Mouse (Mus musculus): Measurements from ENCODE around the gene Pqlc2. TPM values are rescaled to one million over a fixed set of nuclear protein-coding genes. Genes with fewer than 3 reads are reported as not detected.

The Pqlc2 gene
- total RNA-seq, 2 experiments from 2014 or later, result 6.4 to 6.6 TPM

- intact Hi-C loops (cut with DNase I), result no loop called here
Measured at GRCm38 (mm10) chr4:139244766-139245165, 65.7 kb downstream of the Pqlc2 start.

GRCm38 (mm10) chr4:139244176-139244575, 66.3 kb downstream of the Pqlc2 start:
- intact Hi-C loops (cut with DNase I), result no loop called here
- no peak for DNase-seq (ENCODE audit: low spot score)

More at GRCm38 (mm10) chr4:139244766-139245165, 65.7 kb downstream of the Pqlc2 start:
- no peak for DNase-seq (ENCODE audit: low spot score)

Small RNA genes within 50 kb of the gene (microRNA-seq; reads per million reads assigned to microRNA genes)
- gene Gm24245 (not detected), gene Gm25732 (not detected)

Other genes with a start within 250 kb of the Pqlc2 start
- gene Htr6, start 235.1 kb downstream of the Pqlc2 start, total RNA-seq (2021), result not detected
- gene Nbl1, start 217.7 kb downstream of the Pqlc2 start, total RNA-seq (2021), result 10 to 100 TPM; 26.7 to 28.3 TPM
- 100 to 1,000 TPM; 782 to 827 TPM for gene Minos1, start 179.6 kb downstream of the Pqlc2 start, total RNA-seq (2021)
- 100 to 1,000 TPM; 415 to 449 TPM for gene Capzb, start 117.8 kb downstream of the Pqlc2 start, total RNA-seq (2021)
- gene Akr7a5, start within 50 bp of the Pqlc2 start, total RNA-seq (2021), result 10 to 100 TPM; 42.6 to 46.8 TPM
- gene Mrto4, start 41.9 kb upstream of the Pqlc2 start, total RNA-seq (2021), result 10 to 100 TPM; 30.1 to 30.5 TPM
- 10 to 100 TPM; 42.0 to 45.1 TPM for gene Emc1, start 41.9 kb upstream of the Pqlc2 start, total RNA-seq (2021)
- gene Ubr4, start 41.9 kb upstream of the Pqlc2 start, total RNA-seq (2021), result 10 to 100 TPM; 87.4 to 98.3 TPM
- gene Iffo2, start 219.8 kb upstream of the Pqlc2 start, total RNA-seq (2021), result 1 to 10 TPM; 5.5 to 6.0 TPM